Mouse (Mus musculus): ENCODE measurements around the gene Saxo1.

- TF ChIP-seq GATA1 (IDR thresholded peaks at IDR 0.05; ENCODE audit: low read length), result no peak
- no peak for TF ChIP-seq TAL1 (IDR thresholded peaks at IDR 0.05; ENCODE audit: low read length)
These were observed 33.6 kb downstream of the Saxo1 start for GRCm38 (mm10) chr4:86524483-86524882.
